Mouse (Mus musculus) C2C12 (cell line): ENCODE results near the gene Kif26b. TPM values are rescaled to one million over a fixed set of nuclear protein-coding genes. Genes with fewer than 3 reads are reported as not detected.

ENCODE experiments used
- H3K27me3 ChIP-seq: one replicate; pipeline ENCODE4 v1.6.1; 2011; ENCODE audit not compliant: control insufficient read depth, insufficient read depth, insufficient read length
- H3K36me3 ChIP-seq: one replicate; pipeline ENCODE4 v1.6.1; 2011; ENCODE audit not compliant: control insufficient read depth, insufficient read depth
- H3K4me3 ChIP-seq: one replicate; pipeline ENCODE4 v1.5.1; 2011; ENCODE audit warnings: mild to moderate bottlenecking, control low read depth; ENCODE audit not compliant: poor library complexity, insufficient read depth, severe bottlenecking
- H3K79me2 ChIP-seq: one replicate; pipeline ENCODE4 v1.6.1; 2011; ENCODE audit not compliant: control insufficient read depth, insufficient read depth
- H3K79me3 ChIP-seq: one replicate; pipeline ENCODE4 v1.6.1; 2011; ENCODE audit warnings: low read depth, control low read depth
- H3ac ChIP-seq: one replicate; pipeline ENCODE3; 2011; ENCODE audit warnings: low read depth; ENCODE audit not compliant: control insufficient read depth, insufficient read length
- CEBPB ChIP-seq: IDR thresholded peaks from one replicate; pipeline ENCODE4 v1.6.1; 2011; ENCODE audit warnings: low read depth, mild to moderate bottlenecking, control low read depth, moderate library complexity
- CTCF ChIP-seq: IDR thresholded peaks from one replicate; pipeline ENCODE4 v1.5.1; 2011; ENCODE audit not compliant: control insufficient read depth, insufficient read depth, insufficient read length
- FOSL1 ChIP-seq: IDR thresholded peaks from one replicate; pipeline ENCODE4 v1.8.0; 2011; ENCODE audit warnings: mild to moderate bottlenecking, low read length; ENCODE audit not compliant: poor library complexity, insufficient read depth, severe bottlenecking
- MAX ChIP-seq: IDR thresholded peaks from one replicate; pipeline ENCODE4 v1.6.1; 2011; ENCODE audit warnings: mild to moderate bottlenecking, control low read depth
- MYOD1 ChIP-seq: IDR thresholded peaks from one replicate; pipeline ENCODE4 v1.6.1; 2011; ENCODE audit warnings: low read depth; ENCODE audit not compliant: control insufficient read depth, insufficient read length
- MYOG ChIP-seq: IDR thresholded peaks from one replicate; pipeline ENCODE4 v1.6.1; 2011; ENCODE audit not compliant: control insufficient read depth, insufficient read length; ENCODE audit errors: extremely low read depth
- USF1 ChIP-seq: IDR thresholded peaks from one replicate; pipeline ENCODE4 v1.6.1; 2011; ENCODE audit warnings: low read depth, mild to moderate bottlenecking, control low read depth, moderate library complexity
- polyA plus RNA-seq: library from polyadenylated mRNA; unstranded; fragments of >200 nt; fragmentation: generic; extraction: Trizol; gene quantifications from one replicate; pipeline ENCODE4 v1.2.1, GENCODE M21; 2012; ENCODE audit warnings: missing spikeins

Gene Kif26b
- polyA plus RNA-seq, 1 experiment, result 1.8 TPM

DNA sequence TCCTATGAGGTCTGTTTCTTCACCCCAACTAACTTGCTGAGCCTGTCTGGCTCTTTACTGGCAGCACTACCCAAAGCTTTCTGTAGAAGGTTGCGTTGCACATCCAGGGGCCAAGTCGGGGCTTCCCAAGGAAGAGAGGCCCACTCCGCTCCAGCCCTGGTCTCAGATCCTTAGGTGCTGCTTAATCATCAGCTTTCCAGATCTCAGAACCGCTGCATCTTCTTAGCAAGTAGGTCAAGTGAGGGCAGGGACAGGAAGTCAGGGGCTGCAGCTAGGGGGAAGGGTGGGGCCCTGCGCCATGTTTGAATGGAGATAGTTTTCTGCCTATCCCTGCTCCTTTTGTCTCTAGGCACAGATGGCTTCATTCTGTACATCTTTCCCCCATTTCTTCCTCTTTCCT lies 263.8 kb downstream of the Kif26b start:
- Histone ChIP-seq H3ac (no peak overlapping the region), H3K4me3 (no peak overlapping the region), H3K27me3 (no peaks in the 10 kb centered on the region), H3K79me2 (no peaks in the 10 kb centered on the region), H3K36me3 (no peaks in the 10 kb centered on the region), H3K79me3 (no peaks in the 10 kb centered on the region)
- no peak for TF ChIP-seq CTCF
- no peak for TF ChIP-seq FOSL1
- TF ChIP-seq USF1, result no peak
- no peak for TF ChIP-seq MYOD1
- TF ChIP-seq MYOG, result no peak
- TF ChIP-seq CEBPB, result no peak

DNA sequence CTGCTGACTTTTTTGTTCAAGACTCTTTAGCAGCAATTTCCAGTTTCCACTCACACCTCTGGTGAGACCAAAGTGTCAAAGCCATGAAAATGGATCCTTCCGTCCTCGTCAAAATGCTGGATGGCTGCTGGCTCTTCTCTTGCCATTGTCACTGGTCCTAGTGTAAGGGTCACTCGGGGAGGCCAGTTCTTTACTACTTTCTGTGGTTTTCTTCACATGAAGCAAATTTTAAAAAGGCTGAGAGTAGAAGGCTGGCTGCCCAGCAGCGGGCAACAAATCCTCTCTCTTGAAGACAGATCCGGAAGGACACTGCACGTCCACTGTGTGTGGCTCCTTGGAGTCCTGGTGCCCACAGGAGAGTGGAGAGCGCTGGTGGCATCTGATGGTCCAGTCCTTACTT lies 265.9 kb downstream of the Kif26b start:
- H3K36me3 ChIP-seq, result no peaks in the 10 kb centered on the region
- H3K79me2 ChIP-seq, result no peaks in the 10 kb centered on the region
- H3K79me3 ChIP-seq, result no peaks in the 10 kb centered on the region
- no peaks in the 10 kb centered on the region for H3K27me3 ChIP-seq
- no peak overlapping the region for H3K4me3 ChIP-seq
- TF ChIP-seq MYOD1 (no peak), FOSL1 (no peak), USF1 (no peak), MAX (no peak), CEBPB (no peak), CTCF (no peak)
- no peak overlapping the region for H3ac ChIP-seq

DNA sequence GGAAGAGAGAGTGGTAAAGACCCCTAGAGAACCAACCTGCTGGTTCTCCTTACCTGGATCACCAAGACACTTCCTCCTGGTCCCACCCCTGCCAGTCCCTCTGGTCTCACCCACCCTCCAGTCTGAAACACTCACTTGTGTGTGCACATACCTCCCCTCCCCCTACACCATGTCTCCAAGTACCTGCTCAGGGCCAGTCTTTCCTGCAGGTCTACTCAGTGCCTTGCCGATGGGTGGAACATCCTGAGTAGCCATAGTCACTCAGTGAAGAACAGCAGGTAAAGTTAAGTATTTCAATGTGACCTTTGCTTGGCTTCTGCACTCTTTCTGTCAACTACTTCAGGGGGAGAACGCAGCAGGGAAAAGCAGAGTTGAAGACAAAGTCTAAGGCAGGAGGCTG lies 268.5 kb downstream of the Kif26b start:
- TF ChIP-seq MYOD1 (no peak), CEBPB (no peak), USF1 (no peak), FOSL1 (no peak), MAX (no peak), MYOG (no peak), CTCF (no peak)
- no peaks in the 10 kb centered on the region for H3K36me3 ChIP-seq
- H3K27me3 ChIP-seq, result no peaks in the 10 kb centered on the region
- no peak overlapping the region for H3K4me3 ChIP-seq
- no peak overlapping the region for H3ac ChIP-seq
- H3K79me3 ChIP-seq, result no peaks in the 10 kb centered on the region
- H3K79me2 ChIP-seq, result no peaks in the 10 kb centered on the region

DNA sequence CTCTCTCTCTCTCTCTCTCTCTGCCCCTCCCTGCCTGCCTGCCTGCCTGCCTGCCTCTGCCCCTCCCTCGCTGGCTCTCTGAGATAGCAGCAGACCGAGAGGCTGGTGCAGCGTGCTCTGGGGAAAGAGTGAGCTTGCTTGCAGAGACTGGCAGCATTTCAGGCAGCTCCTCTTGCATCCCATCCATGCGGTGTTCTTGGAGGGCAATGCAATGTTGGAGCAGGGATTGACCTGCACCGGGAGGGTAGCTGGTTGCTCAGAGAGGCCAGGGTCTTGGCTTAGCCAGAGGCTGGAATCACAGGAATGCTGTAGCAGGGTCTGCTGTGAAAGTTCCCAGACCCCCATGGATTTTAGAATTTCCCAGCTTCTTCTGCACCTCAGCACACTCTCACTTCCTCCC lies 269.4 kb downstream of the Kif26b start:
- no peaks in the 10 kb centered on the region for H3K36me3 ChIP-seq

DNA sequence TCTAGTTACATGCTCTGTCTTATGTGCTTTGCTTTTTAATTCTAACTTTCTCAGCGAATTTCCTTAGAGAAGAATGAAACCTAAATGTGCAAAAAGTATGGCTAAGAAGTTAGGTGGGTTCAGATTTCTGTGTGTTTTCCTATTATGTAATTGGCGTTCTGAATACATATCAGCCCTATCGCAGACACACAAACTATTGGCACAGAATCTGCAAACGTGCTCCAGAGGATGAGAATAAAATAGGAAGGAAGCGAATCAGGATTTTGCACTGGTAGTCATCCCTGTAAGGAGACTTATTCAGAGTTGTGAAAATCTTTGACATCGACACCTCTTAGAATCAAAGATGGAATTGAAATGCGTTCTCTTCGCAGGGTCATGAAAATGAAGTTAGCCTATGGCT lies 270.0 kb downstream of the Kif26b start:
- H3K27me3 ChIP-seq, result no peaks in the 10 kb centered on the region
- no peaks in the 10 kb centered on the region for H3K36me3 ChIP-seq
- no peak overlapping the region for H3ac ChIP-seq
- H3K79me3 ChIP-seq, result no peaks in the 10 kb centered on the region
- no peaks in the 10 kb centered on the region for H3K79me2 ChIP-seq
- TF ChIP-seq CTCF, result no peak
- H3K4me3 ChIP-seq, result no peak overlapping the region

More for the DNA sequence above, 269.4 kb downstream of the Kif26b start:
- Histone ChIP-seq H3K79me3 (no peaks in the 10 kb centered on the region), H3K79me2 (no peaks in the 10 kb centered on the region), H3K27me3 (no peaks in the 10 kb centered on the region), H3K4me3 (no peak overlapping the region), H3ac (no peak overlapping the region)
- no peak for TF ChIP-seq USF1
- TF ChIP-seq CEBPB, result no peak
- TF ChIP-seq MYOG, result no peak
- TF ChIP-seq MAX, result no peak
- no peak for TF ChIP-seq FOSL1
- no peak for TF ChIP-seq CTCF
- TF ChIP-seq MYOD1, result no peak

DNA sequence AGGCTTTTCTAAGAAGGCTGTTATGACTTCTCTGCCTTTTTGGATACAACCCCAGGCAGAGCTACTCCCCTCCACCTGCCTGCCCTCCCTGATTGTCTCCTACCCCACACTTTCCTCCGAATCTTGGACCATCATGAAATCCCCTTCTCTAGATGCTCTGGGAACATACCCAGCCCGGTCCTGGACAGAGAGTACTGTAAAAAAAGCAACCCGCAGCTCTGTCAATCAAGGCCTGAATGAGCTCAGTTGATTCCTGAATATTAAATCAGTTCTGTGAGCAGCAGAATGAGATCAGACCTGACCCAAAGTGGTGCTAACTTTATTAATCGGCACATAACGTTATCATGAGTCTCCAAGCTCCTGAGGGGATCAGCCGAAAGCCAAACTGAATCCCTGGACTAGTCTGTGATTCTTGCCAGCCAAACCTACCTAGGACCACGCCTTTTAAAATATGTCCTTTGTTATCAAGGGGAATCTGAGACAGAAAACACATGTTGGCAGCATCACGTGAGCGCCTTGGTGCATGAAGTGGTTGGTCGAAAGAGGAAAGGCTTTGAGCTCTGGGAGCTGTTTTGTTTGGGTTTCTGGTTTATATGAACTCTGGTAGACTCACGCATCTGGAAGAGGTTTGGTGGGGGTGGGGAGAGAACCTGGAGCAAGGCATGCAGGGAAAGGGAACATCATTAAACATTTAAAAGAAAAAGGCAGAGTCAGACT lies 271.1 kb downstream of the Kif26b start:
- Histone ChIP-seq H3ac (no peak overlapping the region), H3K27me3 (no peaks in the 10 kb centered on the region), H3K36me3 (no peaks in the 10 kb centered on the region), H3K79me3 (no peaks in the 10 kb centered on the region), H3K4me3 (no peak overlapping the region), H3K79me2 (no peaks in the 10 kb centered on the region)
- no peak for TF ChIP-seq FOSL1
- no peak for TF ChIP-seq CEBPB
- TF ChIP-seq MAX, result no peak
- TF ChIP-seq MYOD1, result no peak
- no peak for TF ChIP-seq USF1
- no peak for TF ChIP-seq CTCF
- no peak for TF ChIP-seq MYOG
